Mouse (Mus musculus) neural tube, embryonic 11.5 days (tissue): ENCODE measurements around the gene Anapc4. TPM values are rescaled to one million over a fixed set of nuclear protein-coding genes. Genes with fewer than 3 reads are reported as not detected.

Experiments used
- ATAC-seq: fragments of 200-750 bp; cut with Nextera tagmentation; 2 replicates; pipeline ENCODE4 v1.8.0; 2017; ENCODE audit warnings: moderate number of reproducible peaks, mild to moderate bottlenecking, moderate TSS enrichment, moderate library complexity; ENCODE audit not compliant: insufficient read depth, low FRiP score, low TSS enrichment
- DNase-seq: peaks from one replicate; pipeline ENCODE4 v3.0.0-alpha.2; 2015; ENCODE audit warnings: low spot score
- H3K27ac ChIP-seq: fragments of 300-500 bp; sonication (generic); 2 replicates; pipeline ENCODE4 v1.5.1; 2014; ENCODE audit warnings: low read depth, mild to moderate bottlenecking, low read length
- H3K27me3 ChIP-seq: fragments of 300-500 bp; sonication (generic); 2 replicates; pipeline ENCODE4 v1.6.1; 2014; ENCODE audit warnings: mild to moderate bottlenecking, low read length, mixed read lengths; ENCODE audit not compliant: control insufficient read depth, insufficient read depth
- H3K36me3 ChIP-seq: fragments of 300-500 bp; sonication (generic); 2 replicates; pipeline ENCODE4 v1.6.1; 2014; ENCODE audit warnings: mild to moderate bottlenecking, low read length, moderate library complexity, mixed read lengths; ENCODE audit not compliant: control insufficient read depth, insufficient read depth
- H3K4me1 ChIP-seq: fragments of 300-500 bp; sonication (generic); 2 replicates; pipeline ENCODE4 v1.6.1; 2014; ENCODE audit warnings: low read length, mixed read lengths; ENCODE audit not compliant: control insufficient read depth, insufficient read depth
- H3K4me2 ChIP-seq: fragments of 300-500 bp; sonication (generic); 2 replicates; pipeline ENCODE4 v1.6.1; 2014; ENCODE audit warnings: low read depth, mild to moderate bottlenecking, moderate library complexity
- H3K4me3 ChIP-seq: fragments of 300-500 bp; sonication (generic); 2 replicates; pipeline ENCODE4 v1.5.1; 2014; ENCODE audit warnings: low read depth, low read length
- H3K9ac ChIP-seq: fragments of 300-500 bp; sonication (generic); 2 replicates; pipeline ENCODE4 v1.6.1; 2014; ENCODE audit warnings: mild to moderate bottlenecking, low read length
- H3K9me3 ChIP-seq: fragments of 300-500 bp; sonication (generic); 2 replicates; pipeline ENCODE4 v1.6.1; 2016; ENCODE audit warnings: low read length; ENCODE audit not compliant: control insufficient read depth
- WGBS: fragments of 180-500 bp; shearing (Covaris S2); extraction: QIAGEN DNeasy Blood & Tissue Kit; methylation state at CpG from one replicate; pipeline ENCODE4 v1.1.7; 2014; 5-methylcytosine and 5-hydroxymethylcytosine counted together
- polyA plus RNA-seq: library from polyadenylated mRNA; unstranded; fragments of >200 nt; fragmentation: Nextera tagmentation; extraction: Ambion mirVana; gene quantifications from 2 replicates; pipeline ENCODE4 v1.2.1, GENCODE M21; 2014

Anapc4 gene
- polyA plus RNA-seq, 1 experiment from 2014 or later: 141 TPM

DNA sequence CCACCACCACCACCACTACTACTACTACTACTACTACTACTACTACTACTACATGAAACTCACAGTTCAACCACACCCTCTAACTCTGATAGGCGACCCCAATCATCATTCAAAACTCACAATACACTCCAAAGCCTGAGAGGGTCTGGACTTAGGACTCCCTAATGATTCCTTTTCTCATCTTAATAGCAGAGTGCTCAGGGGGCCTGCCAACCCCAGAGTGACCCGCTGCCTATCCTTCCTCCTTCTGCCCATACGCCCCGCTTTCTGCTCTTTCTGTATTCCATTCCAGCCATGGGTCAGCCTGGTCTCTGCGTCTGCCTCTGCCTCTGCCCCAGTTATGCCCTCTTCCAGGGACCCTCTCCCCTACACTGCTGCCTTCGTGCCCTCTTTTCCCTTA is 46.1 kb downstream of the Anapc4 start:
- WGBS: 82% methylated on average over 6 of the region's 6 CpGs
- Histone ChIP-seq H3K27me3 (no peaks in the 10 kb centered on the region), H3K9ac (no peak overlapping the region), H3K27ac (no peak overlapping the region), H3K9me3 (no peaks in the 10 kb centered on the region), H3K36me3 (no peaks in the 10 kb centered on the region), H3K4me3 (no peak overlapping the region), H3K4me2 (no peak overlapping the region), H3K4me1 (no peaks in the 10 kb centered on the region)
- DNase-seq: no peak
- ATAC-seq: no peak

DNA sequence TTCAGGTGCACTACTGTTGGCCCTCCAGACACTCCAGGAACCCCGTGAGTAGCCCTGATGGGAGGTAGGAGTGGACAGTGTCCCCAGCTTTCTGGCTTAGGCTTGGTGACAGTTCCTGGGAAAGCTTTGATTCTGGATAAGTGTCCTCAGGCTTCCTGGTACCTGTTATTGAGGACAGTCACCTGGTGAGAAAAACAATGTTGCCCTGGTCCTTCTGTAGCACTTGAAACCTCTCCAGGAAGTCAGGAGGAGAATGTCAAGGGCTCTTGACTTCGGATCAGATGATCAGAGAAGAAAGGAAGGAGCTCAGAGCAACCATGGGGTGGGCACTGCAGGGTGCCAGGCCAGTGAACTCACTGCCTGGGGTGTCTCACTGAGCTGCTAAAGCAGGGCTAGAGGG is 48.6 kb downstream of the Anapc4 start:
- Histone ChIP-seq H3K27ac (no peak overlapping the region), H3K27me3 (no peaks in the 10 kb centered on the region), H3K36me3 (no peaks in the 10 kb centered on the region), H3K9ac (no peak overlapping the region), H3K4me3 (no peak overlapping the region), H3K9me3 (no peaks in the 10 kb centered on the region), H3K4me1 (no peaks in the 10 kb centered on the region), H3K4me2 (no peak overlapping the region)
- WGBS: 34% methylated on average over 2 of the region's 2 CpGs
- no peak for DNase-seq
- ATAC-seq: no peak

DNA sequence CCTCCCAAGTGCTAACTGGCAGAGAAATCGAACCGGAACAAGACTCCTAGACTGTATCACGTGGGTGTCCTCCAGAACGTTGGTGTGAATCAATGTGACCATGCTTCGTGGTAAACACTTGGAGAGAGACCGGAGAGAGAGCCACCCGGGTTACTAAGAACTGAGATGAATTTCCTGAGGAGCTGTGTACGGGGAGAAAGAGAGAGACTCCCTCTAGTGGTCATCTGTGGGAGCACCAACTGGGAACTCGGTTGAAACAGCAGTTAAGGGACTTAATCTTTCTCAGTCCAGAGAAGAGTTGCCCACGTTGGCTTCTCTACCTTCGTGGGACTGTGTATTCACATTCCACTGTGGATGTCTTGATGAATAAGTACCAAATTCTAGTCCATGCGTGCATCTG is 53.3 kb downstream of the Anapc4 start:
- H3K36me3 ChIP-seq: no peaks in the 10 kb centered on the region
- no peak overlapping the region for H3K4me2 ChIP-seq
- 55% methylated on average over 12 of the region's 12 CpGs for WGBS
- DNase-seq (peak; percentile 30), ATAC-seq (no peak)
- H3K4me3 ChIP-seq: no peak overlapping the region
- H3K27ac ChIP-seq: no peak overlapping the region
- H3K27me3 ChIP-seq: no peaks in the 10 kb centered on the region
- H3K9ac ChIP-seq: no peak overlapping the region
- no peaks in the 10 kb centered on the region for H3K9me3 ChIP-seq
- no peaks in the 10 kb centered on the region for H3K4me1 ChIP-seq

DNA sequence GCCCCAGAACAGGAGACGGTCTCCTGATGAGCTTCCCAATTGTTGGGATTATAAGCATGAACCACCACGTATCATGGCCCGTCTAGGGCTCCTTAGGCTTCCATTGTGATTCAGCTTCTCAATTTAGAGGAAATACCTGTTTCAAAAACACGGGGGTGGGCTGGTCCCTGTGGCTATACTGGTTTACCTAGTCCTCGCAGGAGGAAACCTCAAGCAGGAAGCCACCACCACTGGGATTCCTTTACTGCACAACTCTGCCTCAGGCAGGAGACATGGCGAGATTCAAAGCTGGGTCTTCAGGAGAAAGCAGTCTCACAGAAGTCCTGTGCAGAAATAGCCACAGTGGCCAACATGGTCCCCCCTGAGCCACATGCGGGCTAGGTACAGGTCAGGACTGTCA is 56.1 kb downstream of the Anapc4 start:
- no peak overlapping the region for H3K9ac ChIP-seq
- DNase-seq: no peak
- H3K27ac ChIP-seq: no peak overlapping the region

DNA sequence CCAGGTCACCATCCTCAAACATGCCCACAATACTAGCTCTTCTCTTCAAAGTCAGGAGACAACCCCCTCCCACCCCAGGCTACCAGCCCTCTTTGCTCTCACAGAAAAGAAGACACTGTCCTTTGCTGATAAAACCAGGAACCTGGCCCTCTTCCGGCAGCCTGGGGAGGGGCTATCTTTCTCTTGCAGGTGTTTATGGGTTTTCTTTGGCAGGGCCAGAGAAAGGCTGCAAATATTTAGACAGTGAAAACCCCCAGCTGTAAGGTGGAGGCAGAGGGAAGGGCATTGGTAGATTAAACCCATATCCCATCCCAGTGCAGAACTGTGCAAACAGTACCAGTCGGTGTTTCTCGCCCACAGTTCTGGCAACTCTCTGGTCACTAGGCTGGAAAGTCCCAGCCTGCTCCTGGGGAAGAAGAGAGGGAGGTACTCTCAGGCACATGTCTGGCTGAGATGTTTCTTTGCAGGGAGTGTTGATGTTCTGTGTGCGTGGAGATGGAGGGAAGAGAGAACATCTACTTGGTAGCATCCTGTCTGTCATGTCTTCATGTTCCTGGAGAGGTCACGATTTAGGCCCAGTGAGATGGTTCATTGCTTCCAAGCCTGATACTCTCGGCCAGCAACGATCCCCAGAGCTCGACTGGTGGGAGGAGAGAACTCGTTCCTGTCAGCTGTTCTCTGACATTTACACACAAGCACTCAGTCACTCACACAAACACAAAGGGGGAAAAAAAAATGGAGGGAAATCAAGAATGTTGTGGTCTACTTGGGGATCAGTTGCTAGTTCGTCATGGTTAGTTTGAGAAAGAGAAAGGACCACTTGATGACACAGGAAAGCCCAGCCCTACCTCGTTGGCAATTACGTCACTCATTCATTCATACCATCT is 58.4 kb downstream of the Anapc4 start:
- WGBS: 77% methylated on average over 12 of the region's 12 CpGs
- H3K4me1 ChIP-seq: no peaks in the 10 kb centered on the region
- ATAC-seq: no peak
- H3K27ac ChIP-seq: no peak overlapping the region
- H3K4me3 ChIP-seq: no peak overlapping the region
- H3K36me3 ChIP-seq: no peaks in the 10 kb centered on the region
- no peak overlapping the region for H3K9ac ChIP-seq
- no peak for DNase-seq
- H3K27me3 ChIP-seq: no peaks in the 10 kb centered on the region
- H3K9me3 ChIP-seq: no peaks in the 10 kb centered on the region
- no peak overlapping the region for H3K4me2 ChIP-seq

More for the DNA sequence above, 56.1 kb downstream of the Anapc4 start:
- Histone ChIP-seq H3K4me3 (no peak overlapping the region), H3K36me3 (no peaks in the 10 kb centered on the region), H3K4me2 (no peak overlapping the region), H3K4me1 (no peaks in the 10 kb centered on the region), H3K9me3 (no peaks in the 10 kb centered on the region), H3K27me3 (no peaks in the 10 kb centered on the region)
- no peak for ATAC-seq
- WGBS: 86% methylated on average over 7 of the region's 7 CpGs

DNA sequence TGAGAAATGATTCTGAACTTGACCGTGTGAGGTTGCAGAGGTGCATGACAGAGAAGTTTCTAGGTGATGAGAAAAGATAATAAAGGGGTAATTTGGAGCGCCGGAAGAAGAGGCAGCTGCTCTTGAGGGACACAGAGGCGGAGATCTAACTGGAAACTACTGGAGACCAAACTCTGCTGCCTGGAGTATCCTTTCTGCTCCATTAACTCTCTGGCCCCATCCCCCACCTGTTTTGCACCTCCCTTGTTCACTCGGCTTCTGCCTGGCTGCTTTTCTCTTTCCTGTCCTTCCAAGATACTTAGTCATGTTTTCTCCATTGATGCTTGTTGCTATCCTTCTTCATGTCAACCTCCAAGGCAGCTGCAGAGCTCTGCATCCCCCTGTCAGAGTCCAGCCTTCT is 60.1 kb downstream of the Anapc4 start:
- H3K9me3 ChIP-seq: no peaks in the 10 kb centered on the region
- H3K27ac ChIP-seq: no peak overlapping the region
- H3K27me3 ChIP-seq: no peaks in the 10 kb centered on the region
- no peak overlapping the region for H3K4me3 ChIP-seq
- no peak overlapping the region for H3K4me2 ChIP-seq
- no peaks in the 10 kb centered on the region for H3K36me3 ChIP-seq
- DNase-seq: no peak
- ATAC-seq: no peak
- no peaks in the 10 kb centered on the region for H3K4me1 ChIP-seq
- H3K9ac ChIP-seq: no peak overlapping the region
- WGBS: 73% methylated on average over 5 of the region's 5 CpGs

DNA sequence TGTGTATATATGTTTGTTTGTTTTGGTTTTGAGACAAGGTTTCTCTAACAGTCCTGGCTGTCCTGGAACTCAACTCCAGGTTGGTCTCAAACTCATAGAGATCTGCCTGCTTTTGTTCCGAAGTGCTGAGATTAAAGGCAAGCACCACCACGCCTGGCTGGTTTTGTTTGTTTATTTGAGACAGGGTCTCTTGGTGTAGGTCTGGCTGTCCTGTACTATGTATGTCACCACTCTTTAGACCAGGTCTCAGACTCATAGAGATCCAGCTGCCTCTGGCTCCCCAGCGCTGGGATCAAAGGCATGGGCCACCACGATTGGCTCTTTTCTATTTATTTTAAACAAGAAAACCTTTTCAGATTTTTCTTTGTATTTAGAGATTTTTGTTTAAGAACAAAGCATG is 70.4 kb downstream of the Anapc4 start:
- Histone ChIP-seq H3K4me3 (no peak overlapping the region), H3K4me1 (no peaks in the 10 kb centered on the region), H3K27ac (no peak overlapping the region), H3K36me3 (no peaks in the 10 kb centered on the region), H3K27me3 (no peaks in the 10 kb centered on the region), H3K9me3 (no peaks in the 10 kb centered on the region), H3K4me2 (no peak overlapping the region), H3K9ac (no peak overlapping the region)
- DNase-seq: no peak
- ATAC-seq: no peak
- 44% methylated on average over 4 of the region's 4 CpGs for WGBS

DNA sequence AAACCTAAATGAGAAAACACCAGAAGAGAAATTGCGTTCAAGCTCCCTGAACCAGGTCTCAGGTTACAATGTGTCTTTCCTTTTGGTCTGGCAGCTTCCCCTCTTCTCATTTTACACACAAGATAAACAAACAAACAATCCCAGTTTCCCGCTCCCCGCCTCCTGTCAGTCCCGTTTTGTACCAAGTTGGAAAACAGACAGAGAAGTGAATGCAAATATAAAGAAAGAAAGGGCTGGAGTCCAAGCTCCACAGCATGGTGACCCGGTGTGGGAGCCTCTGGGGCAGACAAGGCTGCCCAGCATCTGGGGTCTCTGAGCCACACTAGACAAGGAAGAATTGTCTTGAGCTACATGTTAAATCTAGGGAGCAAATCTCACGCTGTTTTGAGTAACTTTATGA is 70.9 kb downstream of the Anapc4 start:
- ATAC-seq: no peak
- no peak for DNase-seq
- 30% methylated on average over 6 of the region's 6 CpGs for WGBS
- H3K4me3 ChIP-seq: no peak overlapping the region
- no peaks in the 10 kb centered on the region for H3K27me3 ChIP-seq
- H3K4me2 ChIP-seq: no peak overlapping the region
- H3K27ac ChIP-seq: no peak overlapping the region
- H3K9ac ChIP-seq: no peak overlapping the region
- H3K9me3 ChIP-seq: no peaks in the 10 kb centered on the region
- H3K36me3 ChIP-seq: no peaks in the 10 kb centered on the region
- no peaks in the 10 kb centered on the region for H3K4me1 ChIP-seq

DNA sequence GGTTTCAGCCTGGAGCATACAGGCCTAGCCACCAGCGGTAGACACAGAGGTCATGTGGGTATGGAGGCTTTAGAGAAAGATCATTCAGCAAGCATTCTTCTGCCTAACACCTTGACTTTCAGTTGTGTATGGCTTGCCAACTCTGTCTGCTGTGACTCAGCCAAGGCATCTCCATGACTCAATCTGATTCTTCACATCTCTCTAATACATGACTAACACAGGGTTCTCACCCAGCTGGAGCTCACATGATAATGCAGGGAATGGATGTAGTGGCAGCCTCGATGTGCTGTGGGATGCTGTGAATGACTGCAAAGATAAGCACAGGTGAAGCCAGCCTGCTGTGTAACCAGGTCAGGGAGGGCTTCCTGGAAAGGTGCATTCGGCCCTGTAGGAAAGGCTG is 74.4 kb downstream of the Anapc4 start:
- Histone ChIP-seq H3K27me3 (no peaks in the 10 kb centered on the region), H3K4me2 (no peak overlapping the region), H3K36me3 (no peaks in the 10 kb centered on the region), H3K9me3 (no peaks in the 10 kb centered on the region), H3K4me3 (no peak overlapping the region), H3K27ac (no peak overlapping the region), H3K4me1 (no peaks in the 10 kb centered on the region), H3K9ac (no peak overlapping the region)
- DNase-seq (no peak), ATAC-seq (no peak)
- WGBS: 89% methylated on average over 3 of the region's 3 CpGs
